Mouse (Mus musculus) liver, embryonic 15.5 days (tissue): ENCODE measurements around the gene Dgkd. TPM values are rescaled to one million over a fixed set of nuclear protein-coding genes. Genes with fewer than 3 reads are reported as not detected.

Experiments
- ATAC-seq: fragments of 200-750 bp; cut with Nextera tagmentation; 2 replicates; pipeline ENCODE4 v1.8.0; 2017; ENCODE audit warnings: moderate number of reproducible peaks, mild to moderate bottlenecking, moderate library complexity; ENCODE audit not compliant: insufficient read depth
- H3K27ac ChIP-seq: fragments of 300-500 bp; sonication (generic); replicated peaks from 2 replicates; pipeline ENCODE4 v1.5.1; 2015; ENCODE audit warnings: mild to moderate bottlenecking, inconsistent platforms
- H3K27me3 ChIP-seq: fragments of 300-500 bp; sonication (generic); 2 replicates; pipeline ENCODE4 v1.6.1; 2015; ENCODE audit warnings: mild to moderate bottlenecking, inconsistent platforms
- H3K36me3 ChIP-seq: fragments of 300-500 bp; sonication (generic); replicated peaks from 2 replicates; pipeline ENCODE4 v1.6.1; 2015; ENCODE audit warnings: moderate library complexity, mild to moderate bottlenecking, inconsistent platforms
- H3K4me1 ChIP-seq: fragments of 300-500 bp; sonication (generic); replicated peaks from 2 replicates; pipeline ENCODE4 v1.6.1; 2015; ENCODE audit warnings: inconsistent platforms
- H3K4me2 ChIP-seq: fragments of 300-500 bp; sonication (generic); 2 replicates; pipeline ENCODE4 v1.6.1; 2015; ENCODE audit warnings: moderate library complexity, mild to moderate bottlenecking, inconsistent platforms
- H3K4me3 ChIP-seq: fragments of 300-500 bp; sonication (generic); replicated peaks from 2 replicates; pipeline ENCODE4 v1.5.1; 2015; ENCODE audit warnings: mild to moderate bottlenecking, inconsistent platforms
- H3K9ac ChIP-seq: fragments of 300-500 bp; sonication (generic); 2 replicates; pipeline ENCODE4 v1.6.1; 2015; ENCODE audit warnings: moderate library complexity, mild to moderate bottlenecking, inconsistent platforms
- H3K9me3 ChIP-seq: fragments of 300-500 bp; sonication (generic); replicated peaks from 2 replicates; pipeline ENCODE4 v1.6.1; 2016; ENCODE audit warnings: inconsistent platforms
- WGBS: fragments of 180-500 bp; shearing (Covaris S2); methylation state at CpG from one replicate; pipeline ENCODE4 v1.1.7; 2015; ENCODE audit warnings: mixed read lengths; ENCODE audit not compliant: insufficient replicate concordance; 5-methylcytosine and 5-hydroxymethylcytosine counted together
- polyA plus RNA-seq: library from polyadenylated mRNA; unstranded; fragments of >200 nt; fragmentation: Nextera tagmentation; extraction: Ambion mirVana; gene quantifications from 2 replicates; pipeline ENCODE4 v1.2.1, GENCODE M21; 2015

Dgkd gene
- polyA plus RNA-seq, 1 experiment from 2014 or later, result 9.8 TPM

GRCm38 (mm10) chr1:87909565-87909964, 56.5 kb downstream of the Dgkd start:
- no peak overlapping the region for H3K27ac ChIP-seq
- no peak overlapping the region for H3K9ac ChIP-seq
- no peak overlapping the region for H3K4me2 ChIP-seq
- no peaks in the 10 kb centered on the region for H3K36me3 ChIP-seq
- no peaks in the 10 kb centered on the region for H3K9me3 ChIP-seq
- H3K4me1 ChIP-seq, result peaks cover 23% of the 10 kb centered on the region
- H3K4me3 ChIP-seq, result no peak overlapping the region
- 0 out of 2 replicates have a peak, but pooled peaks have one; percentile 36 for ATAC-seq
- no peaks in the 10 kb centered on the region for H3K27me3 ChIP-seq

- Histone ChIP-seq H3K4me1 (peaks cover 23% of the 10 kb centered on the region), H3K4me2 (no peak overlapping the region), H3K9me3 (no peaks in the 10 kb centered on the region), H3K27me3 (no peaks in the 10 kb centered on the region), H3K9ac (no peak overlapping the region), H3K27ac (no peak overlapping the region), H3K4me3 (no peak overlapping the region), H3K36me3 (peaks cover 5% of the 10 kb centered on the region; the same call in 1 of the 2 replicates)
- WGBS, result 46% methylated on average over 1 of the region's 1 CpGs
- ATAC-seq, result no peak
These were observed 57.3 kb downstream of the Dgkd start for GRCm38 (mm10) chr1:87910428-87910827.

GRCm38 (mm10) chr1:87913356-87913755, 60.3 kb downstream of the Dgkd start:
- Histone ChIP-seq H3K4me1 (peaks cover 23% of the 10 kb centered on the region), H3K27me3 (no peaks in the 10 kb centered on the region), H3K4me2 (no peak overlapping the region), H3K27ac (no peak overlapping the region), H3K9ac (no peak overlapping the region), H3K9me3 (no peaks in the 10 kb centered on the region), H3K36me3 (peaks cover 32% of the 10 kb centered on the region), H3K4me3 (no peak overlapping the region)
- ATAC-seq, result no peak

- Histone ChIP-seq H3K4me3 (no peak overlapping the region), H3K27ac (no peak overlapping the region), H3K4me1 (peaks cover 5% of the 10 kb centered on the region; the same call in 1 of the 2 replicates), H3K9me3 (no peaks in the 10 kb centered on the region), H3K9ac (no peak overlapping the region), H3K27me3 (no peaks in the 10 kb centered on the region), H3K4me2 (no peak overlapping the region), H3K36me3 (peaks cover 55% of the 10 kb centered on the region)
- 74% methylated on average over 3 of the region's 3 CpGs for WGBS
- no peak for ATAC-seq
These were observed 64.3 kb downstream of the Dgkd start for GRCm38 (mm10) chr1:87917361-87917760.

- Histone ChIP-seq H3K27ac (no peak overlapping the region), H3K4me1 (peaks cover 5% of the 10 kb centered on the region; the same call in 1 of the 2 replicates), H3K27me3 (no peaks in the 10 kb centered on the region), H3K9ac (no peak overlapping the region), H3K36me3 (peaks cover 55% of the 10 kb centered on the region), H3K4me2 (no peak overlapping the region), H3K4me3 (no peak overlapping the region), H3K9me3 (no peaks in the 10 kb centered on the region)
- WGBS, result 79% methylated on average over 2 of the region's 2 CpGs
- no peak for ATAC-seq
These were observed 65.0 kb downstream of the Dgkd start for GRCm38 (mm10) chr1:87918061-87918460.

- no peaks in the 10 kb centered on the region for H3K27me3 ChIP-seq
- no peak overlapping the region for H3K4me3 ChIP-seq
- H3K27ac ChIP-seq, result no peak overlapping the region
- peaks cover 66% of the 10 kb centered on the region for H3K36me3 ChIP-seq
- 72% methylated on average over 3 of the region's 3 CpGs for WGBS
- H3K9me3 ChIP-seq, result no peaks in the 10 kb centered on the region
- H3K4me2 ChIP-seq, result no peak overlapping the region
- no peaks in the 10 kb centered on the region for H3K4me1 ChIP-seq
- no peak for ATAC-seq
- H3K9ac ChIP-seq, result no peak overlapping the region
These were observed 67.0 kb downstream of the Dgkd start for GRCm38 (mm10) chr1:87920056-87920614.

GRCm38 (mm10) chr1:87922666-87923065, 69.6 kb downstream of the Dgkd start:
- ATAC-seq, result no peak
- Histone ChIP-seq H3K4me1 (no peaks in the 10 kb centered on the region), H3K27me3 (no peaks in the 10 kb centered on the region), H3K9ac (no peak overlapping the region), H3K36me3 (peaks cover 68% of the 10 kb centered on the region), H3K27ac (no peak overlapping the region), H3K4me3 (no peak overlapping the region), H3K4me2 (no peak overlapping the region), H3K9me3 (no peaks in the 10 kb centered on the region)
- WGBS, result 39% methylated on average over 1 of the region's 1 CpGs

GRCm38 (mm10) chr1:87924888-87925287, 71.8 kb downstream of the Dgkd start:
- H3K4me3 ChIP-seq, result no peak overlapping the region
- peaks cover 55% of the 10 kb centered on the region for H3K36me3 ChIP-seq
- no peak overlapping the region for H3K4me2 ChIP-seq
- 84% methylated on average over 4 of the region's 4 CpGs for WGBS
- no peak for ATAC-seq
- H3K9ac ChIP-seq, result no peak overlapping the region
- no peaks in the 10 kb centered on the region for H3K27me3 ChIP-seq
- H3K4me1 ChIP-seq, result no peaks in the 10 kb centered on the region
- H3K27ac ChIP-seq, result no peak overlapping the region
- no peaks in the 10 kb centered on the region for H3K9me3 ChIP-seq

GRCm38 (mm10) chr1:87929730-87930129, 76.6 kb downstream of the Dgkd start:
- Histone ChIP-seq H3K4me1 (no peaks in the 10 kb centered on the region), H3K36me3 (peaks cover 56% of the 10 kb centered on the region), H3K4me2 (no peak overlapping the region), H3K4me3 (no peak overlapping the region), H3K9ac (no peak overlapping the region), H3K27ac (no peak overlapping the region), H3K9me3 (no peaks in the 10 kb centered on the region), H3K27me3 (no peaks in the 10 kb centered on the region)
- peak; percentile 55; the same call in 1 of the 2 replicates for ATAC-seq
- WGBS, result 62% methylated on average over 5 of the region's 5 CpGs

GRCm38 (mm10) chr1:87933051-87933450, 80.0 kb downstream of the Dgkd start:
- no peak for ATAC-seq
- no peak overlapping the region for H3K4me2 ChIP-seq
- H3K9ac ChIP-seq, result no peak overlapping the region
- H3K9me3 ChIP-seq, result no peaks in the 10 kb centered on the region
- H3K4me3 ChIP-seq, result no peak overlapping the region
- WGBS, result 82% methylated on average over 5 of the region's 5 CpGs
- no peaks in the 10 kb centered on the region for H3K27me3 ChIP-seq
- no peak overlapping the region for H3K27ac ChIP-seq
- H3K4me1 ChIP-seq, result peaks cover 10% of the 10 kb centered on the region; the same call in 1 of the 2 replicates
- H3K36me3 ChIP-seq, result peaks cover 50% of the 10 kb centered on the region

GRCm38 (mm10) chr1:87935095-87935494, 82.0 kb downstream of the Dgkd start:
- peaks cover 10% of the 10 kb centered on the region; the same call in 1 of the 2 replicates for H3K4me1 ChIP-seq
- no peak overlapping the region for H3K27ac ChIP-seq
- H3K27me3 ChIP-seq, result no peaks in the 10 kb centered on the region
- H3K9me3 ChIP-seq, result no peaks in the 10 kb centered on the region
- H3K36me3 ChIP-seq, result peaks cover 65% of the 10 kb centered on the region
- H3K4me2 ChIP-seq, result no peak overlapping the region
- H3K4me3 ChIP-seq, result no peak overlapping the region
- no peak overlapping the region for H3K9ac ChIP-seq
- no peak for ATAC-seq
- 39% methylated on average over 9 of the region's 9 CpGs for WGBS

- H3K9me3 ChIP-seq, result no peaks in the 10 kb centered on the region
- peaks cover 10% of the 10 kb centered on the region; the same call in 1 of the 2 replicates for H3K4me1 ChIP-seq
- no peak overlapping the region for H3K27ac ChIP-seq
- no peak overlapping the region for H3K4me3 ChIP-seq
- no peak overlapping the region for H3K4me2 ChIP-seq
- WGBS, result 34% methylated on average over 2 of the region's 2 CpGs
- ATAC-seq, result no peak
- no peak overlapping the region for H3K9ac ChIP-seq
- no peaks in the 10 kb centered on the region for H3K27me3 ChIP-seq
- peaks cover 70% of the 10 kb centered on the region for H3K36me3 ChIP-seq
These were observed 82.5 kb downstream of the Dgkd start for GRCm38 (mm10) chr1:87935546-87935945.
